Mouse (Mus musculus) G1E (cell line): ENCODE results near the gene Prss50.

Experiments
- CTCF ChIP-seq: IDR thresholded peaks from 2 replicates; pipeline ENCODE4 v1.5.1; 2012; ENCODE audit warnings: low read depth, low read length, inconsistent platforms, mixed read lengths
- GATA1 ChIP-seq: IDR thresholded peaks from 2 replicates; pipeline ENCODE4 v1.6.1; 2012; ENCODE audit warnings: borderline replicate concordance, low read length, inconsistent platforms, mixed read lengths

- TF ChIP-seq GATA1 = no peak
- no peak for TF ChIP-seq CTCF
Observed at GRCm38 (mm10) chr9:110896595-110896994, 38.8 kb downstream of the Prss50 start.
